Mouse (Mus musculus) thymus, postnatal 36 days (tissue): ENCODE data around the gene Pdzd11.

Experiments used
- DNase-seq, 2 experiments: peaks; one replicate each; pipeline ENCODE4 v3.0.0; 2022; ENCODE audit warnings: mixed read lengths in 2 of 2

Pdzd11 gene

GRCm38 (mm10) chrX:100625802-100626793 is at the start of gene Pdzd11:
Pdzd11 (minus strand) TSS chrX:100626568.
- peak; percentile 83 to 90 for DNase-seq

- DNase-seq: no peak
Measured at GRCm38 (mm10) chrX:100664825-100665224, 38.5 kb upstream of the Pdzd11 start.

- no peak for DNase-seq
Measured at GRCm38 (mm10) chrX:100652848-100653247, 26.5 kb upstream of the Pdzd11 start.

- DNase-seq: no peak
Measured at GRCm38 (mm10) chrX:100638477-100638876, 12.1 kb upstream of the Pdzd11 start.

- DNase-seq: no peak
Measured at GRCm38 (mm10) chrX:100629076-100629475, 2.7 kb upstream of the Pdzd11 start.

- DNase-seq: no peak
Measured at GRCm38 (mm10) chrX:100625546-100625801, 894 bp downstream of the Pdzd11 start, which contains the start of gene Kif4. Kif4 (plus strand) TSS chrX:100625737.

- no peak for DNase-seq
Measured at GRCm38 (mm10) chrX:100625146-100625545, 1.2 kb downstream of the Pdzd11 start.

GRCm38 (mm10) chrX:100624242-100624641 is 2.1 kb downstream of the Pdzd11 start:
- no peak for DNase-seq

GRCm38 (mm10) chrX:100621366-100621765 is 5.0 kb downstream of the Pdzd11 start:
- no peak for DNase-seq

- DNase-seq: no peak
Measured at GRCm38 (mm10) chrX:100618488-100618887, 7.9 kb downstream of the Pdzd11 start.

GRCm38 (mm10) chrX:100605314-100605713 is 21.1 kb downstream of the Pdzd11 start, which contains the start of gene Arr3:
Arr3 (plus strand) TSS chrX:100605497.
- DNase-seq: no peak

- DNase-seq: no peak
Measured at GRCm38 (mm10) chrX:100599755-100600154, 26.6 kb downstream of the Pdzd11 start.

GRCm38 (mm10) chrX:100597439-100597838 is 28.9 kb downstream of the Pdzd11 start:
- no peak for DNase-seq

- DNase-seq: no peak
Measured at GRCm38 (mm10) chrX:100594791-100595190, 31.6 kb downstream of the Pdzd11 start, which contains the start of gene P2ry4. P2ry4 (minus strand) TSS chrX:100594869.
